Mouse (Mus musculus) kidney, adult 2 months (tissue): ENCODE measurements around the gene Gne.

Source experiments
- CTCF ChIP-seq: fragments of 200-500 bp; conservative IDR thresholded peaks from 2 replicates; pipeline ENCODE4 v1.5.1; 2011; ENCODE audit warnings: low read depth, mild to moderate bottlenecking, control low read depth, low read length, moderate library complexity, mixed read lengths; ENCODE audit not compliant: insufficient read depth, insufficient read length
- POLR2A ChIP-seq: fragments of 200-500 bp; IDR thresholded peaks from one replicate; pipeline ENCODE4 v1.6.1; 2011; ENCODE audit warnings: low read depth, low read length, control low read depth

- TF ChIP-seq POLR2A (no peak), CTCF (no peak)
These were observed 73.8 kb downstream of the Gne start for GRCm38 (mm10) chr4:44010176-44010575.
